8 mouse cellular contexts compared by ENCODE assay signal in the genomic region with DNA sequence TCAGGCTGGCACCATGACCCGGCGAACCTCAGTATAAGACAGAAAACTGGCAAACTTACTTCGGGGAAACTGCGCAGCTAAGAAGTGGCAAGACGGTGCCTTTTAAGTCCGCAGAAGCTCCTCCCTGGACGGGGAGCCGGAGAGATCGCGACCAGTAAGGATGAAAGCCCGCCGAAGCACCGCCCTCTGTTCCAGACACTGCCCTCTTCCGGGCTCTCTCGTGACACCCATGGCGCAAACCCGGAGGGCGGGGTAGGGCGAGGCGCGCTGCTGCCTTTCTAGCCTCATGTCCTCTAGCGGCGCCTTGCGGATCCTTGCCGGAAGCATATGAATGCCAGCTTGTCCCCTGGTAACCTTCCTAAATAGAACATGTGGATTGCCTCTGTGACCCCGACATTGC. TPM values are rescaled to one million over a fixed set of nuclear protein-coding genes. Genes with fewer than 3 reads are reported as not detected.
DNase-seq lines count a peak whose midpoint lies in the region; ATAC-seq and TF ChIP-seq lines count a peak whose summit lies in the region.

A gene (minus strand): TSS at position 179 of the 400 bp plus-strand sequence.

- peaks cover 7% of the 10 kb centered on the region for H3K36me3 ChIP-seq in G1E (replicated peaks)
- no peaks in the 10 kb centered on the region for H3K36me3 ChIP-seq in forebrain, postnatal 0 days (ENCODE audit: insufficient read depth)
- no peaks in the 10 kb centered on the region for H3K36me3 ChIP-seq in lung, embryonic 15.5 days

- H3K4me2 ChIP-seq in forebrain, postnatal 0 days (ENCODE audit: low read depth): peak within 1 kb of the TSS; percentile 54
- H3K4me2 ChIP-seq in lung, embryonic 15.5 days: peak within 1 kb of the TSS; percentile 55

- ATAC-seq in G1E (ENCODE audit: extremely low read depth, insufficient number of reproducible peaks, low FRiP score, poor library complexity, severe bottlenecking): peak; percentile 98
- peak; percentile 99 for ATAC-seq in forebrain, postnatal 0 days
- peak; percentile 96 for ATAC-seq in lung, embryonic 15.5 days (ENCODE audit: borderline replicate concordance, extremely low read depth, low FRiP score, low TSS enrichment)

- H3K4me3 ChIP-seq in G1E (ENCODE audit: low read depth, low read length): peak within 1 kb of the TSS; percentile 75
- H3K4me3 ChIP-seq in forebrain, postnatal 0 days (ENCODE audit: low read depth, low read length): peak within 1 kb of the TSS; percentile 45
- H3K4me3 ChIP-seq in lung, embryonic 15.5 days: peak within 1 kb of the TSS; percentile 56

- no peaks in the 10 kb centered on the region for H3K27me3 ChIP-seq in G1E (ENCODE audit: insufficient read depth, low read length)
- H3K27me3 ChIP-seq in forebrain, postnatal 0 days (ENCODE audit: insufficient read depth, low read length): no peaks in the 10 kb centered on the region
- no peaks in the 10 kb centered on the region for H3K27me3 ChIP-seq in lung, embryonic 15.5 days

- TF ChIP-seq CTCF in G1E (IDR thresholded peaks at IDR 0.05; ENCODE audit: low read depth, low read length): no peak
- TF ChIP-seq CTCF in forebrain, postnatal 0 days (IDR thresholded peaks at IDR 0.05; ENCODE audit: low read depth): peak; percentile 75

- 20% methylated on average over 26 of the region's 26 CpGs for WGBS in forebrain, postnatal 0 days
- 22% methylated on average over 24 of the region's 26 CpGs for WGBS in lung, embryonic 15.5 days

- DNase-seq in G1E (ENCODE audit: low spot score): peak; percentile 40
- DNase-seq in cerebellum, adult 18-20 months: peak; percentile 88 to 95
- DNase-seq in forebrain, postnatal 0 days: peak; percentile 87
- peak; percentile 90 for DNase-seq in heart, postnatal 4 days
- DNase-seq in layer of hippocampus, adult 8-10 months (ENCODE audit: low spot score in 2 of 2): peak; percentile 86 to 89
- DNase-seq in ovary, adult 18-20 months (ENCODE audit: low spot score): peak; percentile 89
- DNase-seq in thymus, postnatal 0 days (ENCODE audit: low spot score): peak; percentile 90

- no peak within 1 kb of the TSS for H3K27ac ChIP-seq in forebrain, postnatal 0 days (ENCODE audit: low read depth, low read length)
- peak within 1 kb of the TSS; percentile 75 for H3K27ac ChIP-seq in lung, embryonic 15.5 days

- peaks cover 5% of the 10 kb centered on the region; the same call in 1 of the 2 replicates for H3K4me1 ChIP-seq in G1E (ENCODE audit: insufficient read depth, low read depth, low read length)
- H3K4me1 ChIP-seq in forebrain, postnatal 0 days (ENCODE audit: insufficient read depth): no peaks in the 10 kb centered on the region
- no peaks in the 10 kb centered on the region for H3K4me1 ChIP-seq in lung, embryonic 15.5 days

- H3K9ac ChIP-seq in forebrain, postnatal 0 days: peak within 1 kb of the TSS; percentile 48
- peak within 1 kb of the TSS; percentile 60 for H3K9ac ChIP-seq in lung, embryonic 15.5 days

- H3K9me3 ChIP-seq in G1E (replicated peaks): no peaks in the 10 kb centered on the region
- H3K9me3 ChIP-seq in forebrain, postnatal 0 days (ENCODE audit: low read length): no peaks in the 10 kb centered on the region
- H3K9me3 ChIP-seq in lung, embryonic 15.5 days: no peaks in the 10 kb centered on the region

RNA-seq across cellular contexts. Expression of the gene that starts here (rescaled TPM):
- total RNA-seq in G1E (2014; fragmentation: Nextera tagmentation): 120 and 123 TPM in 2 replicates
- 269 and 270 TPM in 2 replicates for total RNA-seq in G1E (2017)
- 5.4 and 35.0 TPM in 2 replicates for polyA plus RNA-seq in G1E (2012)
- total RNA-seq in forebrain, postnatal 0 days (2014; rRNA removed): 41.6 and 58.4 TPM in 2 replicates
- 85.7 and 94.3 TPM in 2 replicates for polyA plus RNA-seq in forebrain, postnatal 0 days (2015; fragmentation: Nextera tagmentation; extraction: Ambion mirVana)
- 10 to 100 TPM; 34.6 to 43.1 TPM for total RNA-seq in heart, postnatal 4 days (2021)
- total RNA-seq in layer of hippocampus, adult 8-10 months (2022): 10 to 100 TPM; 62.4 to 91.7 (median 78.6) TPM
- polyA plus RNA-seq in lung, embryonic 15.5 days (2015; fragmentation: Nextera tagmentation; extraction: Ambion mirVana): 139 and 145 TPM in 2 replicates
- 212 and 244 TPM in 2 replicates for polyA plus RNA-seq in thymus, postnatal 0 days (2015; fragmentation: Nextera tagmentation; extraction: Ambion mirVana)

Comparison
In these comparisons a context has a peak if more than half of its experiments do, and no peak if none do; other contexts are left out.
1. DNase-seq: peak in every context shown above with its lines; median percentile 92 in cerebellum, adult 18-20 months; 90 in heart, postnatal 4 days; 90 in thymus, postnatal 0 days; 89 in ovary, adult 18-20 months; 88 in layer of hippocampus, adult 8-10 months; 87 in forebrain, postnatal 0 days; 40 in G1E.